Comparison of ENCODE assay signal across 18 mouse cellular contexts in the genomic region with DNA sequence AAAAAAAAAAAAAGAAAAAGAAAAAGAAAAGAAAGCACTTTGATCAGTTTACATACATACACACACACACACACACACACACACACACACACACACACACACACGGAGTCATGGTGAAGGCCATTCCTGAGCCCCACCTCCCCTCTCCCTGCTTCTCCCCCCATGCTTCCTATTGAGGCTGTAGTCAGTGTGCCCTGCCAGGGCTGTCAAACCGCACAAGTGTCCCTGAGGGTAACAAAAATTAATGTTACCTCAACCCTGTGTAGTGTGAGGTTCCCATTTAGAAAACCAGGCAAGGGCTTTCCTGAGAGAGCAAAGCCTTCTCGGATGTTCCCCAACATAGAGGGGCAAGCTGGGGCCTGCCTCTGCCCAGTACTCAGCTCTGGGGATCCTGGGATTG. TPM values are rescaled to one million over a fixed set of nuclear protein-coding genes. Genes with fewer than 3 reads are reported as not detected.
A peak's percentile ranks its signal among the peaks of the same experiment; 100 is the strongest.
DNase-seq lines count a peak whose midpoint lies in the region; ATAC-seq lines count a peak whose summit lies in the region.
"Had no signal": no experiment of that assay in that cellular context is flagged by ENCODE, and none has a peak within 500 bp of the region (broad histone marks: within the 10 kb centered on the region; RNA-seq: fewer than 3 reads in every experiment).

No protein-coding gene starts in this region.

- ATAC-seq in neural tube, embryonic 13.5 days (ENCODE audit: low read depth): no peak
- no peak for ATAC-seq in heart, embryonic 11.5 days (replicated peaks; ENCODE audit: insufficient number of reproducible peaks, low FRiP score, low TSS enrichment)
- ATAC-seq: forebrain, embryonic 13.5 days had no signal

- no peaks in the 10 kb centered on the region; the same call in 1 of the 2 replicates for H3K27me3 ChIP-seq in neural tube, embryonic 13.5 days
- no peaks in the 10 kb centered on the region for H3K27me3 ChIP-seq in limb, embryonic 10.5 days (ENCODE audit: low read depth, poor library complexity, severe bottlenecking)
- H3K27me3 ChIP-seq in heart, embryonic 11.5 days (ENCODE audit: control insufficient read depth, insufficient read depth, low read length): no peaks in the 10 kb centered on the region
- H3K27me3 ChIP-seq: embryonic facial prominence, embryonic 12.5 days; forebrain, embryonic 13.5 days; heart, embryonic 13.5 days; hindbrain, embryonic 15.5 days had no signal

- 59% methylated on average over 3 of the region's 3 CpGs for WGBS in neural tube, embryonic 13.5 days
- WGBS in limb, embryonic 10.5 days: 61% methylated on average over 3 of the region's 3 CpGs
- WGBS in heart, embryonic 11.5 days (ENCODE audit: insufficient replicate concordance): 65% methylated on average over 3 of the region's 3 CpGs

- no peaks in the 10 kb centered on the region for H3K9me3 ChIP-seq in neural tube, embryonic 13.5 days
- no peaks in the 10 kb centered on the region for H3K9me3 ChIP-seq in limb, embryonic 10.5 days (replicated peaks)
- no peaks in the 10 kb centered on the region for H3K9me3 ChIP-seq in heart, embryonic 11.5 days (replicated peaks; ENCODE audit: control insufficient read depth, low read length)
- H3K9me3 ChIP-seq: embryonic facial prominence, embryonic 12.5 days; forebrain, embryonic 13.5 days; heart, embryonic 13.5 days; hindbrain, embryonic 15.5 days had no signal

- H3K9ac ChIP-seq in neural tube, embryonic 13.5 days: no peak overlapping the region
- H3K9ac ChIP-seq in heart, embryonic 11.5 days (ENCODE audit: low read depth, low read length): no peak overlapping the region
- H3K9ac ChIP-seq: embryonic facial prominence, embryonic 12.5 days; heart, embryonic 13.5 days; hindbrain, embryonic 15.5 days had no signal

- no peak overlapping the region for H3K4me3 ChIP-seq in neural tube, embryonic 13.5 days
- no peak overlapping the region for H3K4me3 ChIP-seq in limb, embryonic 10.5 days
- no peak overlapping the region for H3K4me3 ChIP-seq in heart, embryonic 11.5 days (ENCODE audit: low read depth, low read length)
- H3K4me3 ChIP-seq: embryonic facial prominence, embryonic 12.5 days; forebrain, embryonic 13.5 days; gastrocnemius, adult 2 months; heart, embryonic 13.5 days; hindbrain, embryonic 15.5 days had no signal

- peak overlapping the region; percentile 35; the same call in 1 of the 2 replicates for H3K27ac ChIP-seq in neural tube, embryonic 13.5 days (replicated peaks)
- H3K27ac ChIP-seq in limb, embryonic 10.5 days: peak overlapping the region; percentile 82
- no peak overlapping the region for H3K27ac ChIP-seq in heart, embryonic 11.5 days (ENCODE audit: low read depth, low read length)
- H3K27ac ChIP-seq: embryonic facial prominence, embryonic 12.5 days; forebrain, embryonic 13.5 days; gastrocnemius, adult 2 months; heart, embryonic 13.5 days; hindbrain, embryonic 15.5 days had no signal

- peak; percentile 74 for DNase-seq in adrenal gland, postnatal 14 days
- no peak for DNase-seq in adrenal gland, postnatal 25 days
- no peak for DNase-seq in neural tube, embryonic 10.5 days (ENCODE audit: extremely low spot score, low spot score)
- DNase-seq in limb, embryonic 10.5 days (ENCODE audit: low spot score): no peak
- DNase-seq: cerebellum, adult 11 months; cerebellum, adult 8-10 months; cerebellum, postnatal 14 days; embryo, embryonic 11 days; gastrocnemius, adult 2 months; gastrocnemius, postnatal 25 days; heart, postnatal 36 days; kidney, adult 11 months had no signal

- H3K4me2 ChIP-seq in neural tube, embryonic 13.5 days: no peak overlapping the region
- no peak overlapping the region for H3K4me2 ChIP-seq in heart, embryonic 11.5 days
- H3K4me2 ChIP-seq: embryonic facial prominence, embryonic 12.5 days; forebrain, embryonic 13.5 days; heart, embryonic 13.5 days; hindbrain, embryonic 15.5 days had no signal

- H3K4me1 ChIP-seq in neural tube, embryonic 13.5 days (replicated peaks): peaks cover 31% of the 10 kb centered on the region
- peaks cover 50% of the 10 kb centered on the region for H3K4me1 ChIP-seq in limb, embryonic 10.5 days
- 0 out of 2 replicates have a peak, but pooled peaks cover 3% of the 10 kb centered on the region for H3K4me1 ChIP-seq in heart, embryonic 11.5 days (ENCODE audit: control insufficient read depth, insufficient read depth, low read length)

- no peaks in the 10 kb centered on the region for H3K36me3 ChIP-seq in neural tube, embryonic 13.5 days
- H3K36me3 ChIP-seq in limb, embryonic 10.5 days: no peaks in the 10 kb centered on the region
- H3K36me3 ChIP-seq in heart, embryonic 11.5 days (ENCODE audit: control insufficient read depth, insufficient read depth, low read length): no peaks in the 10 kb centered on the region
- H3K36me3 ChIP-seq: embryonic facial prominence, embryonic 12.5 days; heart, embryonic 13.5 days; hindbrain, embryonic 15.5 days had no signal

RNA-seq across cellular contexts. Expression of gene Fam222a, which starts 18.0 kb away (rescaled TPM):
- 55.8 and 77.0 TPM in 2 replicates for total RNA-seq in adrenal gland, postnatal 14 days (2021)
- 26.9 and 39.8 TPM in 2 replicates for total RNA-seq in adrenal gland, postnatal 25 days (2021)
- polyA plus RNA-seq in neural tube, embryonic 13.5 days (2015; fragmentation: Nextera tagmentation; extraction: Ambion mirVana): 6.1 and 6.8 TPM in 2 replicates
- polyA plus RNA-seq in limb, embryonic 10.5 days (2016; fragmentation: Nextera tagmentation; extraction: Ambion mirVana): 1.4 and 1.9 TPM in 2 replicates
- polyA plus RNA-seq in heart, embryonic 11.5 days (2014; fragmentation: Nextera tagmentation; extraction: Ambion mirVana): 0.55 and 0.79 TPM in 2 replicates
